Mouse (Mus musculus) forebrain, embryonic 11.5 days (tissue): ENCODE measurements around the gene Padi1. TPM values are rescaled to one million over a fixed set of nuclear protein-coding genes. Genes with fewer than 3 reads are reported as not detected.

Experiments used
- ATAC-seq: fragments of 200-750 bp; cut with Nextera tagmentation; replicated peaks from 2 replicates; pipeline ENCODE4 v1.8.0; 2017; ENCODE audit warnings: moderate TSS enrichment; ENCODE audit not compliant: low FRiP score
- DNase-seq: peaks from one replicate; pipeline ENCODE4 v3.0.0-alpha.2; 2017; ENCODE audit warnings: low spot score
- H3K27ac ChIP-seq: fragments of 300-500 bp; sonication (generic); 2 replicates; pipeline ENCODE4 v1.5.1; 2014; ENCODE audit warnings: low read depth, low read length
- H3K27me3 ChIP-seq: fragments of 300-500 bp; sonication (generic); 2 replicates; pipeline ENCODE4 v1.6.1; 2014; ENCODE audit warnings: mild to moderate bottlenecking, low read length, mixed read lengths; ENCODE audit not compliant: control insufficient read depth, insufficient read depth
- H3K36me3 ChIP-seq: fragments of 300-500 bp; sonication (generic); 2 replicates; pipeline ENCODE4 v1.6.1; 2014; ENCODE audit warnings: mild to moderate bottlenecking, low read length, moderate library complexity, mixed read lengths; ENCODE audit not compliant: control insufficient read depth, insufficient read depth
- H3K4me1 ChIP-seq: fragments of 300-500 bp; sonication (generic); replicated peaks from 2 replicates; pipeline ENCODE4 v1.6.1; 2014; ENCODE audit warnings: low read length, mixed read lengths; ENCODE audit not compliant: control insufficient read depth, insufficient read depth
- H3K4me2 ChIP-seq: fragments of 300-500 bp; sonication (generic); 2 replicates; pipeline ENCODE4 v1.6.1; 2014; ENCODE audit warnings: low read depth, mild to moderate bottlenecking, low read length, moderate library complexity, mixed read lengths; ENCODE audit not compliant: severe bottlenecking
- H3K4me3 ChIP-seq: fragments of 300-500 bp; sonication (generic); 2 replicates; pipeline ENCODE4 v1.5.1; 2014; ENCODE audit warnings: low read depth, low read length
- H3K9ac ChIP-seq: fragments of 300-500 bp; sonication (generic); 2 replicates; pipeline ENCODE4 v1.6.1; 2014; ENCODE audit warnings: low read length
- H3K9me3 ChIP-seq: fragments of 300-500 bp; sonication (generic); 2 replicates; pipeline ENCODE4 v1.6.1; 2016; ENCODE audit warnings: low read length, mixed read lengths; ENCODE audit not compliant: control insufficient read depth
- WGBS: fragments of 180-500 bp; shearing (Covaris S2); extraction: QIAGEN DNeasy Blood & Tissue Kit; methylation state at CpG from one replicate; pipeline ENCODE4 v1.1.7; 2014; 5-methylcytosine and 5-hydroxymethylcytosine counted together
- polyA plus RNA-seq: library from polyadenylated mRNA; unstranded; fragments of >200 nt; fragmentation: Nextera tagmentation; extraction: Ambion mirVana; gene quantifications from 2 replicates; pipeline ENCODE4 v1.2.1, GENCODE M21; 2014

Padi1 gene
- polyA plus RNA-seq, 1 experiment from 2014 or later, result not detected

DNA sequence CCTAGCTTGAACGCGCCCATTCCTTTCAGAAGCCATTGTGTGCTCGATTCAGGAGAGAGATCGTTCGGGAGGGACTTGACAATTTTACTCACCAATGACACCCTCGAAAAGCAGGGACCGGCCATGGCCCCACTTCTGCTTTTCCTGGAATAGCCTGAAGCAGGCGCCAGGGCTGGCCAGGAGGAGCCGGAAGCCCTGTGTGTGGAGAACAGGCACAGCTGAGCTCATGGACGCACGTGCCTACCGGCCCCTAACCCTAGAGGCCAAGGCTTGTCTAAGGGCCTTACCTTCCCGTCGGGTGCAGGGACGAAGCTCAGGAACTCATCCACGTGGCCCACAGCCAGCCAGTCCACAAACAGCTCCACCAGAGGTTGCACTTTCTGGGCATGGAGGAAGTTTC lies 54.5 kb downstream of the Padi1 start:
- Histone ChIP-seq H3K4me1 (no peaks in the 10 kb centered on the region), H3K9me3 (no peaks in the 10 kb centered on the region), H3K4me3 (no peak overlapping the region), H3K27ac (no peak overlapping the region), H3K36me3 (no peaks in the 10 kb centered on the region), H3K4me2 (no peak overlapping the region), H3K9ac (no peak overlapping the region), H3K27me3 (no peaks in the 10 kb centered on the region)
- ATAC-seq, result no peak
- no peak for DNase-seq
- WGBS, result 84% methylated on average over 16 of the region's 16 CpGs

DNA sequence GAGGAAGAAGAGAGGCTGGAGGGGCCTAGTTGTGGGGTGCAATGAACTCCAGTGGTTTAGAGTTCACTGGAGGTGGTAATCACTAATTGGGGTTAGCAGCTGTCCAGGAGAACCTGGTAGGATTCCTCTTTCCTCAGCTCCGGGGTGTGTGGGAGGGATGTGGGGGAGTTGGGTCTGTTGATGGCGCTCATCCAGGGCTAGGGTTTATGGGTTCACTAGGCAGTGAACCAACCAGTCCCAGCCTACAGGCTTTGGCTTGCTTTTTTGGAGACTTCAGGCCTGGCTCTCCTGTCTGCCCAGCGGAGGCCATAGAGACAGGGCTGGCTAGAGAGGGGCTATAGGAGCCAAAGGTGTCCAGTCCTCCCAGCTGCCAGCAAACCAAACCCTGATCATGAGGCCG lies 55.6 kb downstream of the Padi1 start:
- H3K27ac ChIP-seq, result no peak overlapping the region
- H3K4me2 ChIP-seq, result no peak overlapping the region
- no peak overlapping the region for H3K4me3 ChIP-seq
- H3K27me3 ChIP-seq, result no peaks in the 10 kb centered on the region
- no peaks in the 10 kb centered on the region for H3K36me3 ChIP-seq
- DNase-seq (no peak), ATAC-seq (no peak)
- H3K9ac ChIP-seq, result no peak overlapping the region
- no peaks in the 10 kb centered on the region for H3K4me1 ChIP-seq
- WGBS, result 90% methylated on average over 4 of the region's 4 CpGs
- no peaks in the 10 kb centered on the region for H3K9me3 ChIP-seq

DNA sequence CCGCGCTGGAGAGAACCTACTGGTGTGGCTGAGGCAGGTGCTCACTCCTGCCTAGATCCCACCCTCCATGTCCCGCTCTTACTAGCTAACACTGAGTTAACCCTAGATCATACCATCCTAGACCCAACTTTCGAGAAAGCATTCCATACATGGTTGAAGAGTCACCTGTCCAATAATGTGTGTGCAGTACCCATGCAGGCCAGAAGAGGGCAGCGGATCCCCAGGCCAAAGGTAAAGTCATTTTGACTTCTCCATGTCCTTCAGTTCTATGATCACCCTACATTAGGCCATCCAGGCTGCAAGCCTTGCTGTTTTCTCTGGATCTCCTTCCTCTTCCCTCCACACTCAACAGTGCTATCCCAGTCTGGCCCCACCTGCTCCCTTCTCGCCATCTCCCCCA lies 56.6 kb downstream of the Padi1 start:
- ATAC-seq, result no peak

DNA sequence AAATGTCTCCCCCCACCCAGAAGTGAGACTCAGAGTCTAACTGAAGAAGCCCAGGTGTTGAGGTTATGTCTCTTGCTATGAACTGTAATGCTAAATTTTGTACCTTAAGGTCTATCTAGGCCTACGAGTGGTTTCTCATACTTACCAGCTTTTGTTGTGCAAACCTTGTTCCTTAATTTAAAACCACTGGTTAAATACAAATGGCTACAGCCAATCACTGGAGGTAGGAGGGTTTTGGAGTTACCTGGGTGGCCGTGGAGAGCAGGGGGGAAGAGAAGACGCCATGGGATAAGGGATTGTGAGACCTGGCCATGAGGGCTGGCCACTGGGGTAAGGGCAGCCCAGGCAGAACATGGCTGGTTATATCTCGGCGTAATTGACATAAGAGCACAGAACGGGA lies 57.3 kb downstream of the Padi1 start:
- H3K36me3 ChIP-seq, result no peaks in the 10 kb centered on the region
- no peak overlapping the region for H3K4me2 ChIP-seq
- WGBS, result 82% methylated on average over 6 of the region's 6 CpGs
- H3K27ac ChIP-seq, result no peak overlapping the region
- H3K4me1 ChIP-seq, result no peaks in the 10 kb centered on the region
- H3K4me3 ChIP-seq, result no peak overlapping the region
- ATAC-seq (no peak), DNase-seq (no peak)
- H3K27me3 ChIP-seq, result no peaks in the 10 kb centered on the region
- H3K9ac ChIP-seq, result no peak overlapping the region
- H3K9me3 ChIP-seq, result no peaks in the 10 kb centered on the region

More for the DNA sequence above, 56.6 kb downstream of the Padi1 start:
- Histone ChIP-seq H3K9me3 (no peaks in the 10 kb centered on the region), H3K4me1 (no peaks in the 10 kb centered on the region), H3K36me3 (no peaks in the 10 kb centered on the region), H3K27ac (no peak overlapping the region), H3K9ac (no peak overlapping the region), H3K4me3 (no peak overlapping the region), H3K4me2 (no peak overlapping the region), H3K27me3 (no peaks in the 10 kb centered on the region)
- WGBS, result 46% methylated on average over 6 of the region's 6 CpGs
- peak; percentile 80 for DNase-seq

DNA sequence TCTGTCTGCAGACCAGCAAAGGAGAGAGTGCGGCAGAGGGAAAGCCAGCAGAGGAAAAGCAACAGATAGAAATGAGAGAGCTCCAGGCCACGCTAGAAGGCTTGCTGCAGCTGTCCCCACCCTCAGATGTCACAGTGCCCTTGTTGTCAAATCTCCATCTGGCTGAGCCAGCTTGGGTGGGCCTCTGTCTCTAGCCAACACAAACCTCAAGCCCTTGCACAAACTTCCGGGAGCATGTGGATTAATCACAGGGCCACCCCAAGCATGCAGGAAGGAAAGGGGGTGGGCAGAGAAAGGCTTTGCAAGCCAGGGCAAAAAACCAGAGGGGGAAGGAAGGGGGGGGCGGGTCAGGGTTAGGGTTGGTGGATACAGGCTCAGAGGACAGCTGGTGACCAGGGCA lies 58.2 kb downstream of the Padi1 start:
- 74% methylated on average over 4 of the region's 4 CpGs for WGBS
- ATAC-seq, result no peak
- H3K4me3 ChIP-seq, result no peak overlapping the region

DNA sequence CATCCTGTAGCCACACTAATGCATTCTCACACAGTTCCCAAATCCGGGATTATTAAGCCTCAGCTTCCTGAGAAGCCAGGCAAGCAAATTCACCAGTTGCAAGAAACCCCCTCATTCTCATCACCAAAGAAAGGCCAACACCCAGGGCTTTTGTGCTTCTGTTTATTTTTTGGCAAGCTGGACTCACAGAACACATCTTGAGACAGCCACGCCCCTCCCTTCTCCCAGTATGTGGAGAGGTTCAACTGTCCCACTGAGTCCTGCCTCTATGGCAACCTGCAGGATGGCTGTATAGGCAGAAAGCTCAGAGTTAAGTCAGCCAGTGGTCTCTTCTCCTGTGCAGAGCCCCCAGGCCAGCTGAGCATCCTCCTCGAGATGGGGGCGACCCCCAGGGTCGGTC lies 60.4 kb downstream of the Padi1 start:
- DNase-seq, result no peak
- Histone ChIP-seq H3K36me3 (no peaks in the 10 kb centered on the region), H3K4me1 (no peaks in the 10 kb centered on the region), H3K9me3 (no peaks in the 10 kb centered on the region), H3K27ac (no peak overlapping the region), H3K4me2 (no peak overlapping the region), H3K27me3 (no peaks in the 10 kb centered on the region), H3K9ac (no peak overlapping the region), H3K4me3 (no peak overlapping the region)
- WGBS, result 79% methylated on average over 5 of the region's 5 CpGs
- no peak for ATAC-seq

More for the DNA sequence above, 58.2 kb downstream of the Padi1 start:
- H3K36me3 ChIP-seq, result no peaks in the 10 kb centered on the region
- no peaks in the 10 kb centered on the region for H3K27me3 ChIP-seq
- no peaks in the 10 kb centered on the region for H3K4me1 ChIP-seq
- H3K9me3 ChIP-seq, result no peaks in the 10 kb centered on the region
- no peak for DNase-seq
- H3K9ac ChIP-seq, result no peak overlapping the region
- no peak overlapping the region for H3K27ac ChIP-seq
- H3K4me2 ChIP-seq, result no peak overlapping the region

DNA sequence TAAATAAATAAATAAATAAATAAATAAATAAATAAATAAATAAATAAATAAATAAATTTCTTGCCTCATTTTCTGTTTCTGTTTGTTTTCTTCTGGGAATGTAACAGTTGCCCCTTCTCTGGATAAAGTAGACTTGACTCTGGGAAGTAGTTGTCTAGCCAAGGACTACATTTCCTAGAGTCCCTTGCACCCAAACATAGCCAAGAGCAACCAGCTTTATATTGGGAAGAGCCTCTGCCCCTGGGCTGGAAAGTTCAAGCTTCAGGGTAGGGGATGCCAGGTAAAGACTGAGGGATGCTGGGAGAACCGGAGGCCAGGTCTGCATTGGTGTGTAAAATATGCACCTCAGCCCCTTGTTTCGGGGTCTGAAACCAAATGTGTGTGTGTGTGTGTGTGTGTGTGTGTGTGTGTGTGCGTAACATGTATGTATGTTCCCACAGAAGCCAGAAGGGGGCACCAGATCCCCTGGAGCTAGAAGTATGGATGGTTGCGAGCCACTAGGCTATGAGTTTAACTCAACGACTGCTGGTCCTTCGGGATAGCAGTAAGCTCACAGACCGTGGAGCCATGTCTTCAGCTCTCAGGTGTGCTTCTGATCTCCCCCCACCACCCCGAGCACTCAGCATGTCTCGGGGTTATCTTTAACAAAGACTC lies 61.2 kb downstream of the Padi1 start:
- no peaks in the 10 kb centered on the region for H3K4me1 ChIP-seq
- DNase-seq, result no peak
- H3K4me2 ChIP-seq, result no peak overlapping the region
- no peaks in the 10 kb centered on the region for H3K36me3 ChIP-seq
- 90% methylated on average over 9 of the region's 9 CpGs for WGBS
- H3K27ac ChIP-seq, result no peak overlapping the region
- ATAC-seq, result no peak
- H3K4me3 ChIP-seq, result no peak overlapping the region
- no peaks in the 10 kb centered on the region for H3K27me3 ChIP-seq
- H3K9me3 ChIP-seq, result no peaks in the 10 kb centered on the region
- no peak overlapping the region for H3K9ac ChIP-seq

DNA sequence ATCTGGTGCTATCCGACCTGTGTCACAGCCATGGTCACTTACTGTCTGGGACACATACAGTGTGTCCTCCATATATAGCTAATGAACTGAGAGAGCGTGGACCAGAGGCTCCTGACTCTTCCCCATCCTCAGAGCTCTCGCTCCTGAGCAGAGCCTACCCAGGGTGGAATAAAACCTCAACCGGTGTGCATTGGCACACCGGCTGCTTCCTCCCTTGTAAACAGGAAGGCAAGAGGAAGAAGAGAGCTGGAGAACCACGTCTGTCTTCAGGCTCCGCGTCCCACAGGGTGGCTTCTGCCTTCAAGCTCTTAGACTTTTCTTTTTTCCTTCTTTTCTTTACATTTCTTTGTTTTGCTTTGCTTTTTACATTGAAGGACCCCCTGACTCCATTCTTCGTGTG lies 62.8 kb downstream of the Padi1 start:
- ATAC-seq (no peak), DNase-seq (no peak)
- H3K27ac ChIP-seq, result no peak overlapping the region
- H3K4me1 ChIP-seq, result no peaks in the 10 kb centered on the region
- H3K36me3 ChIP-seq, result no peaks in the 10 kb centered on the region
- H3K9ac ChIP-seq, result no peak overlapping the region
- no peak overlapping the region for H3K4me3 ChIP-seq
- H3K27me3 ChIP-seq, result no peaks in the 10 kb centered on the region
- 92% methylated on average over 9 of the region's 9 CpGs for WGBS
- no peaks in the 10 kb centered on the region for H3K9me3 ChIP-seq
- no peak overlapping the region for H3K4me2 ChIP-seq

DNA sequence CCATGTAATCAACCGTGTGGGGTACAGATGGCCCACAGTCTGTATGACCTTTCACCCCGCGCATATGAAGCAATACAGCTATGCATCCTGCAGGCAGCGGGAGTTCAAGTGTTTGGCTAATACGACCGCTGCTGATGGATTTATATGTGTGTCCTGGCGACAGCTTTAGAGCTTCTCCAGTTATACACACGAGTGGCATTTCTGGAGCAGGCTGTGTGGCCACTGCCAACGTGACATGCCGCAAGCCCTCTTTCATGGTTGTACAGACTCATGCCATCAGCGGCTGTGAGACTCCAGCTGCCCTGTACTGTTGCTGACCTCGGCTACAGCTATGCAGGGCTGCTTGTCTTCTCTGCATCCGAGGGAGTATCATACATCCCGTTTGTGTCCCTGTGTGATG lies 65.1 kb downstream of the Padi1 start:
- Histone ChIP-seq H3K9ac (no peak overlapping the region), H3K27ac (no peak overlapping the region), H3K36me3 (no peaks in the 10 kb centered on the region), H3K9me3 (no peaks in the 10 kb centered on the region), H3K4me1 (no peaks in the 10 kb centered on the region), H3K4me3 (no peak overlapping the region), H3K27me3 (no peaks in the 10 kb centered on the region), H3K4me2 (no peak overlapping the region)
- DNase-seq (no peak), ATAC-seq (no peak)
- WGBS, result 89% methylated on average over 14 of the region's 14 CpGs
